In genomic region chr14:76221617-76222319, GRCm38 (mm10) we compare ENCODE assay signal across 12 mouse cellular contexts.
A peak's percentile ranks its signal among the peaks of the same experiment; 100 is the strongest.
DNase-seq lines count a peak whose midpoint lies in the region; ATAC-seq and TF ChIP-seq lines count a peak whose summit lies in the region.
"Had no signal": no experiment of that assay in that cellular context is flagged by ENCODE, and none has a peak within 500 bp of the region (broad histone marks: within the 10 kb centered on the region; RNA-seq: fewer than 3 reads in every experiment).

No protein-coding gene starts in this region.

- H3K9me3 ChIP-seq in heart, embryonic 12.5 days (replicated peaks) = peaks cover 11% of the 10 kb centered on the region; the same call in 1 of the 2 replicates
- H3K9me3 ChIP-seq in forebrain, embryonic 16.5 days (ENCODE audit: control insufficient read depth, low read length) = peaks cover 8% of the 10 kb centered on the region

- ATAC-seq in heart, embryonic 12.5 days (ENCODE audit: insufficient number of reproducible peaks, low FRiP score) = no peak
- ATAC-seq in forebrain, embryonic 16.5 days = peak; percentile 83

- no peak overlapping the region for H3K4me3 ChIP-seq in heart, embryonic 12.5 days
- no peak overlapping the region for H3K4me3 ChIP-seq in forebrain, embryonic 16.5 days (replicated peaks; ENCODE audit: low read length)
- H3K4me3 ChIP-seq: erythroblast, embryonic 14.5 days had no signal

- H3K27me3 ChIP-seq in heart, embryonic 12.5 days (replicated peaks) = no peaks in the 10 kb centered on the region
- no peaks in the 10 kb centered on the region for H3K27me3 ChIP-seq in forebrain, embryonic 16.5 days (replicated peaks; ENCODE audit: control insufficient read depth, insufficient read depth, low read length)

- no peak overlapping the region for H3K4me2 ChIP-seq in heart, embryonic 12.5 days
- H3K4me2 ChIP-seq in forebrain, embryonic 16.5 days (ENCODE audit: low read length) = no peak overlapping the region

- no peak overlapping the region for H3K9ac ChIP-seq in heart, embryonic 12.5 days
- no peak overlapping the region for H3K9ac ChIP-seq in forebrain, embryonic 16.5 days (replicated peaks; ENCODE audit: low read depth, low read length)

- peak; percentile 7 for DNase-seq in heart, adult 8-10 months (ENCODE audit: low spot score)
- peak; percentile 93 for DNase-seq in brain, embryonic 14.5 days (ENCODE audit: low read depth)
- DNase-seq in mesoderm, embryonic 11.5 days (ENCODE audit: low read depth, low spot score) = peak; percentile 45
- DNase-seq in right cerebral cortex, adult 18-20 months = no peak
- no peak for DNase-seq in right cerebral cortex, postnatal 25 days
- DNase-seq in heart, postnatal 25 days (ENCODE audit: low spot score) = no peak
- DNase-seq: kidney, adult 18-20 months; thymus, adult 2 months had no signal

- no peak for TF ChIP-seq CTCF in brain, embryonic 14.5 days (IDR thresholded peaks at IDR 0.05; ENCODE audit: borderline replicate concordance, extremely low read depth, insufficient read depth, insufficient read length)

- no peak for TF ChIP-seq POLR2A in brain, embryonic 14.5 days (IDR thresholded peaks at IDR 0.05; ENCODE audit: borderline replicate concordance, extremely low read depth, insufficient read depth, insufficient read length, poor library complexity, severe bottlenecking)

- intact Hi-C loops in heart, postnatal 25 days (cut with DNase I) = no loop called here

- no peak overlapping the region for H3K27ac ChIP-seq in heart, embryonic 12.5 days (ENCODE audit: poor library complexity, severe bottlenecking)
- no peak overlapping the region for H3K27ac ChIP-seq in forebrain, embryonic 16.5 days (ENCODE audit: low read length)
- H3K27ac ChIP-seq: macrophage had no signal

- no peaks in the 10 kb centered on the region for H3K36me3 ChIP-seq in heart, embryonic 12.5 days
- H3K36me3 ChIP-seq in forebrain, embryonic 16.5 days (ENCODE audit: control insufficient read depth, insufficient read depth) = no peaks in the 10 kb centered on the region

- 65% methylated on average over 10 of the region's 10 CpGs for WGBS in heart, embryonic 12.5 days
- 4% methylated on average over 10 of the region's 10 CpGs for WGBS in forebrain, embryonic 16.5 days

- H3K4me1 ChIP-seq in heart, embryonic 12.5 days (replicated peaks) = peaks cover 11% of the 10 kb centered on the region
- H3K4me1 ChIP-seq in forebrain, embryonic 16.5 days (replicated peaks; ENCODE audit: control insufficient read depth, insufficient read depth, low read length) = peaks cover 8% of the 10 kb centered on the region

Comparison
In these comparisons a context has a peak if more than half of its experiments do, and no peak if none do; other contexts are left out.
1. DNase-seq: peak in heart, adult 8-10 months (single experiment), brain, embryonic 14.5 days (single experiment) and mesoderm, embryonic 11.5 days (single experiment); none in right cerebral cortex, adult 18-20 months (single experiment), right cerebral cortex, postnatal 25 days (single experiment) and heart, postnatal 25 days (single experiment).